Mouse (Mus musculus) left cerebral cortex, postnatal 14 days (tissue): ENCODE data around the gene Mecom. TPM values are rescaled to one million over a fixed set of nuclear protein-coding genes. Genes with fewer than 3 reads are reported as not detected.

Source experiments
- DNase-seq, 2 experiments: peaks; one replicate each; pipeline ENCODE4 v3.0.0; 2021 to 2022; ENCODE audit warnings: low spot score in 2 of 2, mixed read lengths in 1 of 2
- intact Hi-C: fragments of 180-260 bp; cut with DNase I; formaldehyde crosslinking; loops from one replicate; pipeline ENCODE4 v1.15.1; 2025
- total RNA-seq, 2 experiments: library from RNA; stranded (reverse); gene quantifications; 2 replicates each; pipeline ENCODE4 v1.2.3; 2021

The Mecom gene
- total RNA-seq, 2 experiments from 2014 or later, result 5.2 to 6.0 TPM

DNA sequence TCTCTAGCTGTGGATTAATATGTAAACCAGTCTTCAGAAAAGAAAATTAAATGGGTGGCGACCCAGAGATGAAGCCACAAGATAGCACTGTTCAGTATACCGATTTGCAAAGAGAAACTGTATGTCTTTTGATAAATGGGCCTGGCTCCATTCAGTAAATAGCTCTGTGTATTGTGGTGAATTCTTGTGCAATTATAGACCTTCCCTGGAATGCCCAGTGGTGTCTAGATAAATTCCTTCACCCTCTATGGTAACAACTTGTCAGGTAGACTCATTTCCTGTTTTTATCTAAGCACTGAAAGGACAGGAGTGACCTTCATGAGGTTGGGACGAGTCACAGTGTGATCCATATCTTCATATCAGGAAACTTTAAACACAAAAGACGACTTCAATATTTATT lies 571.2 kb downstream of the Mecom start:
- DNase-seq, result no peak
- intact Hi-C loops, result no loop called here

DNA sequence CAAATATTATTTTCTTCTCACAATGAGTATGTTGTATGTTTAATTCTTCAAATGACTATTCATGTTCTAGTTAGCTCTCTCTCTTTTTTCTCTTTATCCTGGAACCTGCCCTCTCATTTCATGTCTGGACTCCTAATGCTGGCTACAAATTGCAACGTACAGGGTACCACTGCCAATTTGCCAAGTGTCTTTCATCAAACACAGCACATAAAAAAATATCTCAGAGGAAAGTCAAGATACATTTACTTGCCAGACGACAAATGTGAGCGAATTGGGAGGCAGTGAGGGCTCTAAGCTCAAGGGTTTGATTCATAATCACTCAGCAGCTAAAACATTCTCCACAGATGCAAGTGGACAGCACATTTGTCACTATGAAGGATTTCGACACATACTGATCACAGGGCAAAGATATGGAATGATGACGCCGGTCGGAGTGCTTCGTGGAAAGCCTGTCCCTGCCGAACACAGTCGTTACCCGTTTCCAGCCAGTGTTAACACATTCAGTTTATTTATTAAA lies 579.3 kb downstream of the Mecom start:
- intact Hi-C loops, result no loop called here
- no peak for DNase-seq

- intact Hi-C loops, result no loop called here
- DNase-seq, result no peak
Observed at GRCm38 (mm10) chr3:29963953-29964352, 583.9 kb downstream of the Mecom start.

- intact Hi-C loops, result no loop called here
- no peak for DNase-seq
Observed at GRCm38 (mm10) chr3:29963447-29963846, 584.4 kb downstream of the Mecom start.

GRCm38 (mm10) chr3:29959051-29959450 lies 588.8 kb downstream of the Mecom start:
- intact Hi-C loops, result no loop called here
- DNase-seq, result no peak

DNA sequence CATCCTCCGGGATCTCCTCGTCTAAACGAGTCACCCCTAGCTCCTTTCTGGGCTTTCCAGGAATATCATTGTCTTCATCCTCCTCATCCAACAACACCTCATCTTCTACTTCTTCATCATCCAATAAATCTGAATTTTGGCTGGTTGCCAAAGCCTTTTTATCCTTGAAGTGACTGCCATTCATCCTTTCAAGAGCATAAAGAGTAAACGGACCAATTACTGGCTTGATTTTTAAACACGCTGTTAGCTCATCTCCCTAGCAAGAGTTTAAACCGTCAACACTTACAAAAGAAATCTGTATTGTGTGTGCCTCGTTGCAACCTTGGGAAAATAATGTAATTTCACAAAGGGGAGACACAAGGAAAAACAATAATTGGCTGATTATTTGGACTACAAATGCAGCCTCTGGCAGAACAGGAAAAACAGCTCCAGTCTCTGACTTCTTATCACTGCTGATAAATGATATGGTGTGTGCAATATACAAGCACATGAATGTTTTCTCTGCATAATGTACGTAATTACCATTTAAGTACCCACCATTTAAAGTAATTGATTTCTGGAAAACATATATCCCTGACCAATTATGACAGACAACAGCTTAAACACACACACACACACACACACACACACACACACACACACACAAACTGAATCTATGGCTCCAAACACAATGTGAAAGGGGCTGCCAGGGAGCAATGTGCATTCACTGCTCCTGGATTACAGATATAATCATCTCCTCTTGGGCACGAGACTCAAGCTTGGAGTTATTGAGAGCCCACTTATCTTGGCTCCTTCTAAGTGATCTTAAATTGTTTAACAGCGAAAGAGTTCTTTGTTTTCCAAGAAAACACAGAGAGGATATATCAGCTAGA lies 590.2 kb downstream of the Mecom start:
- DNase-seq, result no peak
- intact Hi-C loops, result no loop called here

DNA sequence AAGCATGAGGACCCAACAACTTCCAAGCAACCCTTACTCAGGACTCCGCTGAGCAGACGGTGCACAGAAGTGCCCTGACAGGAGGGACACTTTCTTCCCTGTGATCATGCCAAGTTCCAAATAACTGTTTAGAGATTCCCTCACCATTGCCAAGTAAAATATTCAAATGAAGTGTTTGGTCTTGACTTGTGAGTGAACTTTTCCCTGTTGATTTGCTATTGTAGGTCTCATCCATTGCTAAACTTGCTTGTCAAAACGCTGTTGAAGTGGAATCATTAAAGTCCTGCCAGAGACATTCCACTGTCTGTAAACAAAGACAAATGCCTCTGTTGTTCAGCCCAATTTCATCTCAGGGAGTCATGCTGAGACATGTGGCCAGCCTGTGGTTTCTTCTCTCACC lies 594.5 kb downstream of the Mecom start:
- intact Hi-C loops, result no loop called here
- no peak for DNase-seq

DNA sequence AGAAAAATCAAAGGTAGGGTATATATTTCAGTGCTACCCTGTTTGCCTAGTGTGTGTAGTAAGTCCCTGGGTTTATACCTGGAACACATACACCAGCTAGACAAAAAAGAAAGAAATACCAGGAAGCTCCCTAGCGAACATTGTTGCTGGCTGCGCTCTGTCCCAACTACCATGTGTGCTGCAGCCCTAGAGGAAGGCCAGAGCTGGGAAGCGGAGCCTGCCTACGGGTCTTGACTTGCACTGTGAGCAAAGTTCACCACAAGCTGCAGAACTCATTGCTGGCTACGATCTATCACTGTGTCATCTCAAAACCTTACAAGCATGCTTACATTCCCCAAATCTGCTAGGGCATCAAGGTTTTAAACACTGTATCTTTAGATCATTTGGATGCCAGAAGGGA lies 597.0 kb downstream of the Mecom start:
- intact Hi-C loops, result no loop called here

DNA sequence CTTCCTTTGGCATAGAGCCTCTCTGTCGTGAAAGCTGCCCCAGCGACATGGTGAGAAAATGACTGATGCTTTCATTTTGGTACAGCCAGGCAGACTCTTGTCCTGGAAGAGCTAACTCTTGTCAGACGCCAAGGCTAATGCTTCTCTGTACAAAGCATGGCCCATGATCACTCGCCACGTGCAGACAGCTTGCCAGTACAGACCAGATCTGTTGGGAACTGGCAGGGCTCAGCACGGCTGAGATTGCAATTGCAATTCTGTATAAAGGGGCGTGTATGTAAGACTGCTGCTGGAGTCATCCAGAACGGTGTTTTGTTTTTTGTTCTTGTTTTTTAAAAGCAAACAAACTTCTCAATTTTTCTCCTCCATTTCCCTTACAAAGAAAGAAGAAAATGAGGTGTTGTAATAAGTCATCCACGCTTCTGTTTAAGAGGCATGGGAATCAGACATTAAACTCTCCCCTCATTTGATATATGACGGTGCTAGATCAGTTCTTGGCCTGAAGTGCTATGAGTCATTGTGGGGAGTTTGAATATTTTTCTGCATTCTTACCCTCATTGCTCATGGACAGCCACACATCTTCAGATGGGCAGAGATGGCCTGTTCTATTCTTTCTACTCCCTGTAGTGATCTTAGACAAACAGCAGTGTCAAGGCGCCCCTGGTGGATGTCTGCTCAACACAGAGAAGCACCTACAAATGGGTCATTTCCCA lies 644.1 kb downstream of the Mecom start:
- no peak for DNase-seq
- intact Hi-C loops, result no loop called here

More for the DNA sequence above, 597.0 kb downstream of the Mecom start:
- DNase-seq, result no peak

Other genes with a start within 250 kb of the Mecom start
- gene Actrt3, start 51.9 kb upstream of the Mecom start, total RNA-seq, result under 1 TPM; 0.57 to 0.72 TPM
- gene Mynn, start 54.1 kb upstream of the Mecom start, total RNA-seq, result 10 to 100 TPM; 15.5 to 17.3 TPM
- gene Lrriq4, start 96.5 kb upstream of the Mecom start, total RNA-seq, result not detected
- gene Lrrc34, start 99.9 kb upstream of the Mecom start, total RNA-seq, result under 1 TPM in 1 of 2 experiments, not detected in 1; 0.18 TPM
- not detected for gene Lrrc31, start 151.8 kb upstream of the Mecom start, total RNA-seq
- gene Samd7, start 198.3 kb upstream of the Mecom start, total RNA-seq, result under 1 TPM in 1 of 2 experiments, not detected in 1; 0.11 TPM
- gene Sec62, start 244.9 kb upstream of the Mecom start, total RNA-seq, result 100 to 1,000 TPM; 101 to 111 TPM